Mouse (Mus musculus) lung, embryonic 14.5 days (tissue): ENCODE measurements around the gene Lbr. TPM values are rescaled to one million over a fixed set of nuclear protein-coding genes. Genes with fewer than 3 reads are reported as not detected.

Source experiments
- ATAC-seq: fragments of 200-750 bp; cut with Nextera tagmentation; 2 replicates; pipeline ENCODE4 v1.8.0; 2017; ENCODE audit warnings: mild to moderate bottlenecking, moderate TSS enrichment, moderate library complexity; ENCODE audit not compliant: insufficient read depth
- DNase-seq: peaks from one replicate; pipeline ENCODE4 v3.0.0-alpha.2; 2015
- H3K27ac ChIP-seq: fragments of 300-500 bp; sonication (generic); 2 replicates; pipeline ENCODE4 v1.5.1; 2014; ENCODE audit warnings: low read depth, mild to moderate bottlenecking, moderate library complexity
- H3K27me3 ChIP-seq: fragments of 300-500 bp; sonication (generic); 2 replicates; pipeline ENCODE4 v1.6.1; 2014; ENCODE audit warnings: low read length, control low read depth; ENCODE audit not compliant: insufficient read depth
- H3K36me3 ChIP-seq: fragments of 300-500 bp; sonication (generic); 2 replicates; pipeline ENCODE4 v1.6.1; 2014; ENCODE audit warnings: control low read depth; ENCODE audit not compliant: insufficient read depth
- H3K4me1 ChIP-seq: fragments of 300-500 bp; sonication (generic); 2 replicates; pipeline ENCODE4 v1.6.1; 2014; ENCODE audit warnings: antibody characterized with exemption, control low read depth; ENCODE audit not compliant: insufficient read depth
- H3K4me2 ChIP-seq: fragments of 300-500 bp; sonication (generic); 2 replicates; pipeline ENCODE4 v1.6.1; 2014; ENCODE audit warnings: mild to moderate bottlenecking
- H3K4me3 ChIP-seq: fragments of 300-500 bp; sonication (generic); 2 replicates; pipeline ENCODE4 v1.5.1; 2014; ENCODE audit warnings: low read depth, low read length
- H3K9ac ChIP-seq: fragments of 300-500 bp; sonication (generic); 2 replicates; pipeline ENCODE4 v1.6.1; 2014
- H3K9me3 ChIP-seq: fragments of 300-500 bp; sonication (generic); 2 replicates; pipeline ENCODE4 v1.6.1; 2016; ENCODE audit warnings: low read depth, low read length, control low read depth
- CTCF ChIP-seq: IDR thresholded peaks from 2 replicates; pipeline ENCODE4 v1.5.1; 2016; ENCODE audit warnings: antibody characterized with exemption, low read depth
- WGBS: fragments of 180-500 bp; shearing (Covaris S2); extraction: QIAGEN DNeasy Blood & Tissue Kit; methylation state at CpG from one replicate; pipeline ENCODE4 v1.1.7; 2014; 5-methylcytosine and 5-hydroxymethylcytosine counted together
- polyA plus RNA-seq: library from polyadenylated mRNA; unstranded; fragments of >200 nt; fragmentation: Nextera tagmentation; extraction: Ambion mirVana; gene quantifications from 2 replicates; pipeline ENCODE4 v1.2.1, GENCODE M21; 2014

Lbr gene
- polyA plus RNA-seq, result 137 and 141 TPM in 2 replicates

- Histone ChIP-seq H3K4me1 (peaks cover 21% of the 10 kb centered on the region), H3K4me3 (peak within 1 kb of the TSS; percentile 89), H3K9me3 (no peaks in the 10 kb centered on the region), H3K27ac (peak within 1 kb of the TSS; percentile 97), H3K9ac (peak within 1 kb of the TSS; percentile 88), H3K4me2 (peak within 1 kb of the TSS; percentile 82), H3K36me3 (0 out of 2 replicates have a peak, but pooled peaks cover 3% of the 10 kb centered on the region), H3K27me3 (no peaks in the 10 kb centered on the region)
- ATAC-seq (no peak), DNase-seq (no peak)
- under 1% methylated on average over 14 of the region's 14 CpGs for WGBS
- no peak for TF ChIP-seq CTCF
Observed at GRCm38 (mm10) chr1:181842781-181843180, at the start of gene Lbr. Lbr (minus strand) TSS chr1:181843046.

GRCm38 (mm10) chr1:181889670-181890069 lies 46.8 kb upstream of the Lbr start:
- Histone ChIP-seq H3K9ac (no peak overlapping the region), H3K36me3 (no peaks in the 10 kb centered on the region), H3K27ac (no peak overlapping the region), H3K4me3 (no peak overlapping the region), H3K9me3 (no peaks in the 10 kb centered on the region), H3K4me2 (no peak overlapping the region), H3K4me1 (no peaks in the 10 kb centered on the region), H3K27me3 (no peaks in the 10 kb centered on the region)
- 83% methylated on average over 7 of the region's 7 CpGs for whole genome bisulfite sequencing
- ATAC-seq (no peak), DNase-seq (no peak)
- TF ChIP-seq CTCF, result no peak

- ATAC-seq, result peak; percentile 74
- Histone ChIP-seq H3K4me1 (no peaks in the 10 kb centered on the region), H3K4me2 (no peak overlapping the region), H3K4me3 (no peak overlapping the region), H3K36me3 (no peaks in the 10 kb centered on the region), H3K9ac (no peak overlapping the region), H3K27ac (no peak overlapping the region), H3K9me3 (no peaks in the 10 kb centered on the region), H3K27me3 (no peaks in the 10 kb centered on the region)
- DNase-seq, result peak; percentile 91
- TF ChIP-seq CTCF, result peak; percentile 100
- 3% methylated on average over 11 of the region's 11 CpGs for WGBS
Observed at GRCm38 (mm10) chr1:181888801-181889200, 46.0 kb upstream of the Lbr start.

GRCm38 (mm10) chr1:181881532-181881931 lies 38.7 kb upstream of the Lbr start:
- Histone ChIP-seq H3K4me1 (no peaks in the 10 kb centered on the region), H3K4me3 (no peak overlapping the region), H3K4me2 (peak overlapping the region; percentile 39; the same call in 1 of the 2 replicates), H3K9ac (no peak overlapping the region), H3K36me3 (no peaks in the 10 kb centered on the region), H3K27me3 (no peaks in the 10 kb centered on the region), H3K9me3 (no peaks in the 10 kb centered on the region), H3K27ac (no peak overlapping the region)
- ATAC-seq, result peak; percentile 39; the same call in 1 of the 2 replicates
- TF ChIP-seq CTCF, result peak; percentile 83
- WGBS, result 17% methylated on average over 8 of the region's 8 CpGs
- DNase-seq, result peak; percentile 77

- Histone ChIP-seq H3K27me3 (no peaks in the 10 kb centered on the region), H3K27ac (no peak overlapping the region), H3K4me3 (no peak overlapping the region), H3K9me3 (no peaks in the 10 kb centered on the region), H3K4me1 (no peaks in the 10 kb centered on the region), H3K4me2 (0 out of 2 replicates have a peak overlapping the region, but pooled peaks have one; percentile 39), H3K36me3 (no peaks in the 10 kb centered on the region), H3K9ac (no peak overlapping the region; the same call in 1 of the 2 replicates)
- ATAC-seq (no peak; the same call in 1 of the 2 replicates), DNase-seq (peak; percentile 30)
- 48% methylated on average over 15 of the region's 15 CpGs for WGBS
- TF ChIP-seq CTCF, result peak; percentile 28; the same call in 1 of the 2 replicates
Observed at GRCm38 (mm10) chr1:181880752-181881325, 38.0 kb upstream of the Lbr start.

- Histone ChIP-seq H3K36me3 (no peaks in the 10 kb centered on the region), H3K9me3 (no peaks in the 10 kb centered on the region), H3K4me2 (no peak overlapping the region), H3K27me3 (no peaks in the 10 kb centered on the region), H3K4me3 (no peak overlapping the region), H3K4me1 (no peaks in the 10 kb centered on the region), H3K9ac (no peak overlapping the region), H3K27ac (no peak overlapping the region)
- 66% methylated on average over 5 of the region's 5 CpGs for WGBS
- no peak for TF ChIP-seq CTCF
- ATAC-seq (no peak), DNase-seq (no peak)
Observed at GRCm38 (mm10) chr1:181878436-181878835, 35.6 kb upstream of the Lbr start.

- ATAC-seq (no peak), DNase-seq (no peak)
- Histone ChIP-seq H3K4me2 (no peak overlapping the region), H3K36me3 (no peaks in the 10 kb centered on the region), H3K4me3 (no peak overlapping the region), H3K9me3 (no peaks in the 10 kb centered on the region), H3K4me1 (no peaks in the 10 kb centered on the region), H3K27me3 (no peaks in the 10 kb centered on the region), H3K9ac (no peak overlapping the region), H3K27ac (no peak overlapping the region)
- 36% methylated on average over 5 of the region's 5 CpGs for WGBS
- TF ChIP-seq CTCF, result no peak
Observed at GRCm38 (mm10) chr1:181877088-181877487, 34.2 kb upstream of the Lbr start.
